Mouse (Mus musculus) CD4-positive helper T cell, adult 2 months (primary cell): ENCODE measurements around the gene Tnrc6c.

Experiments
- DNase-seq: peaks from one replicate; pipeline ENCODE4 v3.0.0-alpha.2; 2012; ENCODE audit warnings: low read depth, missing footprints, low spot score

Tnrc6c gene

GRCm38 (mm10) chr11:117790286-117790685, 136.2 kb downstream of the Tnrc6c start:
- peak; percentile 61 for DNase-seq

GRCm38 (mm10) chr11:117790703-117791440, 136.8 kb downstream of the Tnrc6c start:
- no peak for DNase-seq

GRCm38 (mm10) chr11:117791441-117791761, 137.3 kb downstream of the Tnrc6c start:
- no peak for DNase-seq

GRCm38 (mm10) chr11:117792281-117792888, 138.3 kb downstream of the Tnrc6c start:
- peak; percentile 56 for DNase-seq

- peak; percentile 76 for DNase-seq
Observed at GRCm38 (mm10) chr11:117794035-117794551, 140.0 kb downstream of the Tnrc6c start.

GRCm38 (mm10) chr11:117796954-117797353, 142.9 kb downstream of the Tnrc6c start:
- DNase-seq, result no peak

- no peak for DNase-seq
Observed at GRCm38 (mm10) chr11:117797511-117798159, 143.5 kb downstream of the Tnrc6c start, which contains the start of gene 6030468B19Rik. TSS of gene 6030468B19Rik (plus strand) at chr11:117797660.

- DNase-seq, result no peak
Observed at GRCm38 (mm10) chr11:117798160-117798541, 144.1 kb downstream of the Tnrc6c start.

GRCm38 (mm10) chr11:117799174-117799573, 145.1 kb downstream of the Tnrc6c start:
- DNase-seq, result no peak

- DNase-seq, result no peak
Observed at GRCm38 (mm10) chr11:117800038-117800437, 145.9 kb downstream of the Tnrc6c start.

GRCm38 (mm10) chr11:117801650-117802049, 147.6 kb downstream of the Tnrc6c start:
- no peak for DNase-seq

GRCm38 (mm10) chr11:117803166-117803688, 149.1 kb downstream of the Tnrc6c start:
- no peak for DNase-seq

- DNase-seq, result no peak
Observed at GRCm38 (mm10) chr11:117806781-117807180, 152.7 kb downstream of the Tnrc6c start.

GRCm38 (mm10) chr11:117809407-117810311, 155.6 kb downstream of the Tnrc6c start, which contains the start of the genes Gm20708 and Syngr2:
TSS of gene Gm20708 (plus strand) at chr11:117809668.
TSS of gene Syngr2 (plus strand) at chr11:117809668.
- DNase-seq, result peak; percentile 77

- DNase-seq, result peak; percentile 83
Observed at GRCm38 (mm10) chr11:117810401-117811046, 156.4 kb downstream of the Tnrc6c start.
